Mouse (Mus musculus) left cerebral cortex, adult 8-10 months (tissue): ENCODE measurements around the gene Upf3a. TPM values are rescaled to one million over a fixed set of nuclear protein-coding genes. Genes with fewer than 3 reads are reported as not detected.
A peak's percentile ranks its signal among the peaks of the same experiment; 100 is the strongest.
"Not testable (repeated sequence)": the region's sequence is repeated elsewhere in the genome, so short reads cannot be mapped to it uniquely, and the experiment has no call there.

ENCODE experiments used
- DNase-seq, 2 experiments: peaks; one replicate each; pipeline ENCODE4 v3.0.0; 2022; ENCODE audit warnings: low spot score in 2 of 2
- total RNA-seq, 4 experiments: library from RNA; stranded (reverse); gene quantifications; 2 replicates each; pipeline ENCODE4 v1.2.4; 2022

Gene Upf3a
- 10 to 100 TPM; 27.5 to 34.4 (median 30.4) TPM for total RNA-seq

DNA sequence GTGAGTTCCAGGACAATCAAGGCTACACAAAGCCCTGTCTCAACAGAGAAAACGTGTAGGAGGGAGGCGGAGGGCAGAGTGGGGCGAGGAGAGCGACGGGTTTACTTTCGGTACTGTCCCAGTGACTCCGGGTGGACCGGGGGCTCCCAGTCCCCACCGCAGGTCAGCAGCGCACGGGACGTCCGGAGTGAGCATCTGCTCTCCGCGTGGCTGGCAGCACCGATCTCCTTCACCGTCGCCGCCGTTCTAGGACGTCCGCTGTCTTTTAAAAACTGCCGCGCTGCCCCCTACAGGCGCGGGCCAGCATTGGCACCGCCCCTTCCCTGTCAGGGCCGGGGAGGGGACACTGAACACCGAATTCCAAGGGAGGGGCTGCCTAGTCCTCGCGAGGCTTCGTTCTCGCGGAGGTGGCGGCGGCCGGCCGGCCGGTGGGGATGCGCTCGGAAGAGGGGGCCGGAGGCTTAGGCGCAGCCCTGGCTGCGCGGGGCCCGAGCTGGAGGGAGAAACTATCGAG, at the start of gene Upf3a:
TSS of gene Upf3a (plus strand) at position 366 of the 514 bp plus-strand sequence.
- DNase-seq, result peak; percentile 65 to 87

DNA sequence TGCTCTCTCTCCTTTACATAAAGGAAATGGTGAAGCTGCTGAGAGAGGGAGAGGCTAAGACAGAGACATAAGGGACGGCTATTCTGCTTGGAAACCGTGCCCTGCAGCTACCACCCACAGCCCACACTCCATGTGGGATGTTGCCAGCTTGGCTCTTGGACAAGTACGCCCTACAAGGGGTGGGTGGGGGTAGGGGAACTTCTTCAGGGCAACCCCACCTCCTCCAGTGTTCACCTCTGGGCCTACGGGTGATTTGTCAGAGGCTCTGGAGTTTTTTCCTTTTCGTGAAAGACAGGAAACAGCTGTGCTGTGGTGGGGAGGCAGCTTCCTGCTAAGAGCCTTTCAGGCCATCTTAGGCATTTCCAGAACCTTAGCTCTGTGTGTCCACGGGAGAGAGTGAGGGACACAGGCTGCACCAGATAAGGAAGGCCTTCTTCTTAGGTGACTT, 45.1 kb upstream of the Upf3a start:
- peak in 1 of 2 experiments; percentile 14 for DNase-seq

DNA sequence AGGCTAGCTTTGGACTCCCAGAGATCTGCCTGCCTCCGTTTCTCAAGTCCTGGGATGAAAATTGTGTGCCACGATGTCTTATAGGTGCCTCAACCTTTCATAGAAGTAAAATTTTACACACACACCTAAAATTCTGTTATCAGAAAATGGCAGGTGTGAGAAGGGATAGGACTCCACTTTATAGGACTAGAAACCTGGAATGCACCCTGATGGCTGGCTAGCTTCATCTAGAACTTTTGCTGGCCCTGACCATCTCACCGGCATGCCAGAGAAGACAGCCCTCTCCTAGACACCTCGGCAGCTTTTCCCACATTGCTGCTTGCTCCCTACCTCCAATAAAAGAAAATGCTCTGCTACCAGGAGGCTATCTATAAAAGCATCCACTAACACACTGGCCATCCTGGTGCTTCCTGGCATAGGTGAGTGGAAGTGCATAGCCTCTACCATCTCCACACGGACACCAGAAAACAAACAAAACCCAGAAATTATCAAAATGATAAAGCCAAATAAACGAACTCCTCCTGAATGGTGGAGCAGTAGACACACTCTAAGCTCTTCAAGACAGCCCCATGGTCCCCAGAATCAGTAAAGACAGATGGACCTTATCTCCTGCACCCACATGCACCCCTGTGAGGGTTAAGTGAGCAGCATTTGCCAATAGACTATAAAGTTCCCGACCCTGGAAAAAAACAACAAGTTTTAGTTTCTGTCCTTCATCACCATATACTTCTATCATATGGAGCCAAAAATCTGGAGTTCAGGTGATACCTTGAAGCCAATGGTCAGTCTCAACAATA, 44.4 kb upstream of the Upf3a start:
- DNase-seq, result no peak

DNA sequence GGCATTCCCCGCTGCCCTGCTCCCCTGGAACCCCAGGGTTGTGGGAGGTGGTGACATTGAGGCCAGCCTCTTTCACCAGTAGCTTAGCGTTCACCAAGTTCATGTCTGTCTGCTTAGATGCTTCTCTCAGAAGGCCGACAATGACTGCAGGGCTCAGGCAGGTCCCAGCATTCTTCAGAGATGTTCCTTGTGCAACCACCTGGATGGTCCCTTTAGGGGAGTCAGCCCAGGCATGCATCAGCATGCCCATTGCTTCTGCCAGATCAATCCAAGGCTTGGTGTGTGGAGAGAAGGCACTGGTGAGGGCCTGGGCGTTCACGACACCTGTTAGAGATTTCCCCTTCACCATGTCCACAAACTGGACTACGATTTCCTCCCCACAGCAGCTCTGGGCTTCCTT, 39.2 kb upstream of the Upf3a start:
- DNase-seq, result not testable (repeated sequence)

DNA sequence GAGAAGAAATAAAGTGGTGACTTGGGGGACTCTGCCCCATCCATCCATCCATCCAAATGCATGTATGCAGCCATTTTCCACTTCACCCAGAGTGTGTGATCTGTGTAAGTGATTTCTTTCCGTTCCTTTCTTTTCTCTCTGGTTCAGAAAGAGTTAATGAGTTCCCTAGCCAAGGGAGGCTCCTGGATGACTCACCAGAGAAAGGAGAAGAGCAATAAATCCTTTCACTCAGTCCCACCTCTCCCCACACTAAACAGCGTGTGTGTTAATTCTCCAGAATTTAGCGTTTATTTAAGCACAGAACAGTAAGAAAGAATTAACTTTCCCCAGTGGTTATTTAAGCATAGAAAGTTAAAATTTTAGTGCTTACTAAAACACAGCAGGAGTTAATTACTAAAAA, 37.8 kb upstream of the Upf3a start:
- no peak for DNase-seq

DNA sequence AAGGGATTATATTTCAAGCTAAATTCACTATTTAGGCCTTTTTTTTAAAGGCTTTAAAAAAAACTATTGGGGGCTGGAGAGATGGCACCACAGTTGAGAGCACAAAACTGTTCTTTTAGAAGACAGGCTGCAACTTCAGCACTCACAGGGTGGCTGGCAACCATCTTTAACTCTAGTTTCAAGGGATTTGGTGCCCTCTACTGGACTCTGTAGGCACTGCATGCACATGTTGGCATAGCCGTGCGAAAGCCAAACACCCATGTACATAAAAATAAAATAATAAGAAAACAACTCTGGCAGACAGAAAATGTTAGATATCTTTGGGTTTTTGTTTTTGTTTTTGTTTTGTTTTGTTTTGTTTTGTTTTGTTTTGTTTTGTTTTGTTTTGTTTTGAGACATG, 31.7 kb upstream of the Upf3a start:
- peak in 1 of 2 experiments; percentile 45 for DNase-seq

DNA sequence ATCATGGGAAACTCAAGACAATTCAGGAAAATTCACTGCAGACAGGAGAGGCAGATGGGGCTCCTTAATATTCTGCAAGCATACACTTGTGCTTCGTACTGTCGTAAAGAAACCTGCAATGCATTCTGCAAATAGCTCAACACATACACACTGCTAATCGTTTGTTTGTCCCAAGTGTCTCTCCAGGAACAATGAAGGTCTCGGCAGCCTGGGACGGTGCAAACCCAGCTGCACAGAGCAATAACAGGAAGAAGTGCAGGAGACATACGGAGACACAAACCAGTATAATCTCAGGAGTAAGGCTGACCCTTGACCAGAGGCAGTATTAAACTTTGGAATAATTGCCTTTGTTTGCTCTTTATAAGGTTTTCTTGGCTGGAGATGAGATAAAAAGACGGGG, 28.9 kb upstream of the Upf3a start:
- no peak for DNase-seq

DNA sequence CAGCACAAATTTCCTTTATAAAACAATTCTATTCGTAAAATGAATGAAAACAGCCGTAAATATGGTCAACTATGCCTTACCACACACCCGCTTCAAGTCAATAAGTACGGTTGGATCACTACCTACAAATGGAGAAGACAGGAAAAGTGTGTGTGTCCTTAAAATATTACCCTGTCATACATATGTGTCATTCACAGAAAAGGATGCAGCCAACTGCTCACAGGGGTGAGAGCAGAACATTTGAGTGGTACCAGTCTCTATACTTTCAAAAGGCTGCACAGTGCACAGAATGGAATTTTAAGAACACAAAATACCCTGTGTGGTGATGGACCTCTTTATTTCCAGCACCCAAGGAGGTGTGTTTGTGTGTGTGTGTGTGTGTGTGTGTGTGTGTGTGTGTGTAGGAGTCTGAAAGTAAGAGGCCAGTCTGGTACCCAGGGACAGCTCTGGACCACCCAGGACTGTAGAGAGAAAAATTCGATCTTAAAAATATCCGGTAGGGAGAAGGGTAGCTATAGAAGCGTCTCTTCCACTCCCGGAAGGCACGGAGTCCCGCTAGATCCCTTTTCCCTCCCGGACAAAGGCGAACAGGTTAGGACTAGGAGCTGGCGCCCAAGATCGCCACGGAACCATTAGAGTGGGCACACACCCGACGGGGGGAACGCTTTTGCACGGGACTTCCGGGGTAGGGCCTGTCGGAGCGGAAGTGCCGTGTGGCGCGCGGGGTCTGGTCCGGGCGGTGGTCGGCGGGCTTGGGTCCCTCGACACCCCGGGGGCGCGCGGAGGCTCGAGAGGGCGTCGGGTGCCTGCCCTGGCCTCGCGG, 28.2 kb upstream of the Upf3a start, which contains the start of gene Cdc16:
TSS of gene Cdc16 (plus strand) at position 695 of the 823 bp plus-strand sequence.
- DNase-seq, result peak; percentile 76 to 89

DNA sequence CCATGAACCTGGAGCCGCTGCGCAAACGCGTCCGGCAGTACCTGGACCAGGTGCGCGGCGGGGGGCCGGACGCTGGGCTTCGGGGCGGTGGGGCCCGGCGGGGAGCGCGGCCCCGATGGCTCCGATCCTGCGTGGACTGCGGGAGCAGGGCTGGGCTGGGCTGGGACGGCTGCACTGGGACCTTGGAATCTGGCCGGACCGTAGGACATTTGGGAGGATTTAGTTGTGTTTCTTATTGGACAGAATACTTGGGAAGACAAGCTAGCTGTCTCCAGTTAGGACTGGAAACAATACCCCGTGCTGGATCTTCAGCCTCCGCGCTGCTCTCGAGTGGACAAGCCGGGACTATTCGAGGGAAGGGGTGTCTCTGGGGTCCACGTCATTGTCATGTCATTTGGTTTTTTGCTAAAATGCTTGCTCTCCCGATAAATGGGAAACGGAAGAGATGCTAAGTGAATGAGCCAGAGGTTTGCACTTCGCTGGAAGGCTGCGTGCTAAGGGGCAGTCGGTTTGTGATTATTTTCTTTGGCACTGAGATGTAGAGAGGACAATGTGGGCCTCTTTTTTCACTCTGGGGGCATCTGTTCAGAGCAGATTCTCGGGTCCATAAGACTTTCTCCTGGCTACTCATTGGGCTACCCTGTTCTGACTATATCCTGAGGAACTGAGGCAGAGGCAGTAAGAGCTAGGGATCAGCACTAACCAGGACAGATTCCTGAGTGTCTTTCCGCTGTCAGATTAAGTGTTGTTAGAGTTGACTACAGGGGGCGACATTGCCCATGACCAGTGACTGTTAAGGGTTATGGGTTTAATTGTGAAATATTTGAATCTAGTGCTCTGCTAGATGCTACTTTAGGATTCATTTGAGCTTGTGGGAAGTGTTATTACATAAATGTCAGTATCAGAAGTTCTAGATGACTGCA, 27.3 kb upstream of the Upf3a start:
- peak in 1 of 2 experiments; percentile 5 for DNase-seq

DNA sequence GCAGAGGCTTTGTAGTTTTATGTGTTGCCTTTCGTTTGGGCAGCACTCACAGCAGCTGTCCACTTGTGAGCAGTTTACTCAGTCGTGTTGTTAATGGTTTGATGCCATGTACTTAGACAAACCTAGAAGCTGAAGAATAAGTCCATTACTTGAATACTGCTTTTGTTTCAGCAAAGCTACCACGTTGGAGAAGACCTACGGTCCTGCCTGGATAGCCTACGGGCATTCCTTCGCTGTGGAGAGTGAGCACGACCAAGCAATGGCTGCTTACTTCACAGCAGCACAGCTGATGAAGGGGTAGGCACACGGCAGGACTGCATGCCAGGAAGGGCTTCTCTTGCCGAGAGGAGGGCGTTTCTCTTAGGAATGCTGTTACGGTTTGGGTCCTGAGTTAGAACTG, 16.2 kb upstream of the Upf3a start:
- DNase-seq, result no peak

DNA sequence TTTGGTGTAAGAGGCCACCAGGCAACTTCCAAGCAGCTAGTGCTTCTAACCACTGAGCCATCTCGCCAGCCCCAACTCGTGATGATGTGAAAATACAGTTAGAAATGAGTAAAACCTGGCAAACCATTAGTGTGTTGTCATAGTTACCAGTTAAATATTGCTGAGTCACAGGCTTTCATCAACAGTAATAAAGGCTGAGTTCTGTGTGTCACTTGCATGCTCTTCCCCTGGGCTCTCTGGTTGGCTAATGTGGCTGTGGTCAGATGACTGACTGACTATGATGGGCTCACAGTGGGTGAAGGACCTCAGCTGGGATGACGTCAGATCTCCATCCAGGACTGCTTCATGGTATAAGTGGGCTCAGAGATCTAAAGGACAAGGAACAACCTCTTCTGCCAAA, 4.9 kb upstream of the Upf3a start:
- DNase-seq, result no peak

DNA sequence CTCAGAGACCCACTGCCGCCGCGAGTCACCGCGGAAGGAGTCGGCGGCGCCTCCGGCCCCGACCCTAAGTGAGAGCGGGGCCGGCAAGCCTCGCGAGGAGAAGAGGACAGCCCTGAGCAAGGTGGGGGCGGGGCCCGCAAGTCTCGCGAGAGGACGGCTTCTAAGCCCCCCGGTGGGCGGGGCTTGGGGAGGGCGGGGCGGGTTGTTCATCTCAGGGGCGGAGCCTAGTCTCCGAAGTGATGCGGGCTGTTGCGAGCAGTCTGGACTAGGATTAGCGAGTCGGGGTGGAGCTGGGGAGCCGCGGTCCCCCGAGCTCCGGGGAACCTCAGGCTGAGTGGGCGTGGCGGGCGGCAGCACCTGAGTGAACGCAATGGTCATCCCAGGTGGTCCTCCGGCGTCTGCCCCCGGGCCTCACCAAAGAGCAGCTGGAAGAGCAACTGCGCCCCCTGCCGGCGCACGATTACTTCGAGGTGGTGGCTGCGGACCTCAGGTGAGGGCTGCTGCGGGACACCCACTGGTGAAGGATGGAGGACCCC, 417 bp downstream of the Upf3a start:
- DNase-seq, result peak; percentile 88 to 92

DNA sequence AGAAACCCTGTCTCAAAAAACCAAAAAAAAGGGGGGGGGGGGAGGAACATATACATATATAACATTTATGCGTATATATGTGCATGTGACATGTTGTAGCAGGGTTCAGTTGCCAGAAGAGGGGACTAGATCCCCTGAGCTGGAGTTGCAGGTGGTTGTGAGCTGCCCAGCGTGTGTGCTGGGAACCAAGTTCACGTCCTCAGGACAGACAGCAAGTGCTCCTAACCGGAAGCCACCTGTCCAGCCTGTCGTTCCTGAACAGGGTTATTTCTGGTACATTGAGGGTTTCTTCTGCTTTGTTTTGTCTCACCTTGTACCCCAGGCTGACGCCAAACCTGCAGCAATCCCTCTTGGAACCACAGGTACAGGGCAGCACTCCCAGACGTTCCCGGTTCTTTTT, 4.2 kb downstream of the Upf3a start:
- no peak for DNase-seq

DNA sequence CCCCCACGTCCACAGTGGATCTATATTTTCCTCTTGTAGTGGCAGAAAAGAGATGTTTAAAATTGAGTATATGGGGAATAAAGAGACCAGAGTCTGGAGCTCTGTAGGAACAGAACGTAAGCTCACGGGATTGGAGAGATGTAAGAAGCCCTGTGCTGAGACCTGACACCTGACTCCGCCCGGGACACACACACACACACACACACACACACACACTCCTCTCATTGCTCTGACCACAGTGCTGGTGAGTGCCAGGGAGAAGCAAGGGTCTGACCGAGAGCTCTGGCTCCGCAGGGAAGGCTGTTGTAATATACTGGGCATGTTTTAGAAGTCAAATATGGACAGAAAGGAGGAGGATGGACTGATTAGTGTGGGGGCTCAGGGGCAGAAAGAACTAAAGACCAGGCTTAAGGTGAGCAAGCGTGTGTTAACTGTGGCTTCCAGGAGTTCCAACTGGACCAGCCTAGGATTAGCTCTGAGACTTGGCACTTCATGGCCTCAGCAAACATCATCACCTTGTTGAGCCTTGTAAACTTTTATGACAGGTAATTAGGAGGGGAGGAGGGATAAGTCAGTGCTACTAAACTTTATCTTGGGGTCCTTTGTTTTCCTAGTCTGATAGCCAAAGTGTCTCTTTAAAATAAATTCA, 7.8 kb downstream of the Upf3a start:
- DNase-seq, result no peak

DNA sequence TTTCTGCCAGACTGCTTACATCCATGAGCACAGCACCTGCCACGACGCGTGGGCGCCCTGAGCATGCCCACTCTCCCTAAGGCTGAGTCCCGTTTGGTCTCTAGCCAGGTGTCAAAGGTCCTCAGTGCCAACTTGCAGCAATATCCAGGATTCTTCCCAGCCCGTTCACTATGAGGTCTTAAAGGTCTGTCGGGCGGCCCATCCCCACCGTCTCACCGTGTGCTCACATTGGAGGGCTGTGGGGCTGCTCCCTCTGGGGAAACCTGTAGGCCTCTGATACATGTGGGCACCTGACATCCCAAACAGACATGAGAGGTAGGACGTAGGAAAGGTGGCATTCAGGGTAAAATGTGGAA, 8.3 kb downstream of the Upf3a start:
- DNase-seq, result no peak

DNA sequence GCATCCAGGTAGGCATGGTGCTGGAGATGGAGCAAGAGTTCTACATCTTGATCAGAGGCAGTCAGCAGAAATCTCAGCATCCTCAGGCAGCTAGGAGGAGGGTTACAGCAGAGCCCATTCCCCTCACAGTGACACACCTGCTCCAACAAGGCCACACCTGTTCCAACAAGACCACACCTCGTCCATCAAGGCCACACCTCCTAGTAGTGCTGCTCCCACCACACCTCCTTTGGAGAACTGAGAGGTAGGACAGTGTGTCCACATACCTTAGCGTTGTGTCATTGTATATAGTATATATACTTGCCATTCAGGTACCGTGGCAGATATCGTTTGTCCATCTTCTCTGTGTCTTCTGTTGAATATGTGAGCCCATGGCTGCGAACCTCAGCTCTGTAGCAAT, 12.3 kb downstream of the Upf3a start:
- DNase-seq, result no peak

DNA sequence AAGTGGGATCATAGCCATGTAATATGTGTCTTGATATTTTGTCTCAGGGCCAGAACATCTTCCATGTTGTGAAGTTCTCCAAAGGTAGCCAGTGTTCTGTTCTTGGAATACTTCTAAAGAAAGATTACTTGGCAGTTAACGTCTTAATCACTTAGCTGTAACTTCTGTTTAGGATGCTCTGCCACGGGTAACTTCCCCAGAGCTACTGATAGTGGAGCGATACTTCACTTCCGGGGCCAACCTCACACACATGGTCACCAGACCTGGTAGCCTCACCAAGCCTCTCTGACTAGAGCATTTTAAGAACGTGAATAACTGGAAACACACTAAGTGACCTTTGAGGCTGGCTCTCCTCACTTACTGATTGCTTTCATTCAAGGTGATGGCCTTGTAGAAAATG, 14.2 kb downstream of the Upf3a start:
- no peak for DNase-seq

DNA sequence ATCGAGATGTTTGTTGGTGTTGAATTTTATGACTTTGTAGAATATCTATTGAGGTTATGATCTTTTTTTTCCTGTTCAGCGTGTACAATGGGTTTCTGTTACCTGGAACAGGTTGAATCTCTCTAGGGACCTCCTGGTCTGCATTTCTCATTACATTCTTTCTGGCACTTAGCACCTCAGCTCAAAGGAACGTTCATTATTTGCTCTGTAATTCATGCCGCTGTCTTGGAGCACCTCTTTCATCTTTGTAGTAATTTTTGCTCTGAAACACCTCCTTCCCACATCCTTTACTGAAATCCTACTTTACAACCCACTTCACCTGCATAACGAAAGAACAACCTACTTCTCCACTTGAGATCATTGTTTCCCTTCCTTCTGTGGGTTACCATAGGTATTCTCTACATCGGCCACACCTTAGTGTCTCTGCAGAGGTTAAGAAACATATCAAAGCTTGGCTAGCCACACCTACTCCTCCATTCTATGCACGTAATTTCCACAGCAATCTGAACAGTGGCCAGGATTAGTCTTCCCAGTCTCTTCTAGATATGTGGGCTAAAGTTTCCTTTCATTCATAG, 43.3 kb downstream of the Upf3a start:
- DNase-seq, result no peak

DNA sequence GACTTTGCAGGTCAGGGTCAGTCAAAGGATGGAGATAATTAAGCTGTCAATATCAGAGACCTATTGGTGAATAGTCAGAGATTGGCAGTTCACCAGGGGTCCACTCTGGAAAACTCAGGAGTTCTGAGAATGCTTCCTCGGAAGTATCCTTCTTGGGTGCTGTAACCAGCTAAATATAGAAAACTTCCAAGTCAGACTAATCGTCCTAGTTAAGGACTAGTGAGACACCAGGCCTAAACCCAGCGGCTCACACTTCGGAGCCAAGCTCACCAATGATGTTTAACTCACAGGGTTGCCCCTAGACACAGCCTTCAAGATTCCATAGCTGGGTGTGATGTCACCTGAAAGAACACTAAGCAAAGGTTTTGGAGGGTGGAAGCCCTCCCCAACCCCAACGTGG, 52.9 kb downstream of the Upf3a start, which contains the start of gene AF366264:
TSS of gene AF366264 (minus strand) at position 101 of the 400 bp plus-strand sequence.
- not testable (repeated sequence) for DNase-seq

DNA sequence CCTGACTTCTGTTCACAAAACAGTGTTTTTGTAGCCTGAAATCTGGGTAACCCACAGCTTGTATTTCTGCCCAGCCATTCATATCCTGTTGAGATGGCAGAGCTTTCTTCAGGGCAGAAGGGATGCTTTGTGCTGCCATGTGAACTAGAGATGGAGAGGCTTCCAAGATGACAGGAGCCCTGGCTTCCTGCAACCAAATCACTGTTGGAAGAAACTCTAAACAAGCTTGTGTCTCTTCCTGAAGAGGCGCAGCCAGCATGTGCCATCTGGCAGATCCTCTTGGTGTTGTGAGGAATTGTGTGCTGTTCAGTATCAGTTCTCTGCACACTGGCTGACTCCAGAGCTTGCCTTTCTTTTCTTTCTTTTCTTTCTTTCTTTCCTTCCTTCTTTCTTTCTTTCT, 57.9 kb downstream of the Upf3a start:
- not testable (repeated sequence) for DNase-seq
